Mouse (Mus musculus) MEL (cell line): ENCODE data around the gene Guf1.

Experiments
- CTCF ChIP-seq, 3 experiments: IDR thresholded peaks in 2 of 3; conservative IDR thresholded peaks in 1 of 3; 2 replicates each; pipeline ENCODE4 v1.5.1; 2011 to 2012; ENCODE audit warnings: low read length in 3 of 3, low read depth in 2 of 3, mild to moderate bottlenecking in 2 of 3, improper control_type of control experiment in 1 of 3, inconsistent platforms in 1 of 3, mixed read lengths in 1 of 3, moderate library complexity in 1 of 3; ENCODE audit not compliant: control insufficient read depth in 1 of 3, insufficient read depth in 1 of 3, poor library complexity in 1 of 3, severe bottlenecking in 1 of 3
- ETS1 ChIP-seq: IDR thresholded peaks from 2 replicates; pipeline ENCODE4 v1.6.1; 2012; ENCODE audit warnings: low read depth, mild to moderate bottlenecking, inconsistent platforms, low read length, improper control_type of control experiment, moderate library complexity
- GATA1 ChIP-seq: IDR thresholded peaks from 2 replicates; pipeline ENCODE4 v1.6.1; 2011; ENCODE audit warnings: low read depth, low read length, improper control_type of control experiment
- JUND ChIP-seq: IDR thresholded peaks from 2 replicates; pipeline ENCODE4 v1.6.1; 2011; ENCODE audit warnings: low read depth, mild to moderate bottlenecking, improper control_type of control experiment, low read length
- MAFK ChIP-seq: IDR thresholded peaks from 2 replicates; pipeline ENCODE4 v1.6.1; 2011; ENCODE audit warnings: low read depth, mild to moderate bottlenecking, low read length, improper control_type of control experiment, borderline replicate concordance
- MXI1 ChIP-seq: IDR thresholded peaks from 2 replicates; pipeline ENCODE4 v1.6.1; 2011; ENCODE audit warnings: mild to moderate bottlenecking, low read depth, low read length, improper control_type of control experiment
- NRF1 ChIP-seq: IDR thresholded peaks from 2 replicates; pipeline ENCODE4 v1.6.1; 2014; ENCODE audit warnings: low read depth, mild to moderate bottlenecking, inconsistent platforms, low read length, improper control_type of control experiment, moderate library complexity; ENCODE audit not compliant: poor library complexity, insufficient read depth, severe bottlenecking
- POLR2A ChIP-seq, 2 experiments: IDR thresholded peaks; 2 replicates each; pipeline ENCODE4 v1.6.1; 2011 to 2012; ENCODE audit warnings: low read length in 2 of 2, mild to moderate bottlenecking in 2 of 2, control low read depth in 1 of 2, improper control_type of control experiment in 1 of 2, low read depth in 1 of 2, moderate library complexity in 1 of 2; ENCODE audit not compliant: control insufficient read depth in 1 of 2, insufficient read depth in 1 of 2, poor library complexity in 1 of 2
- POLR2AphosphoS5 ChIP-seq: IDR thresholded peaks from 2 replicates; pipeline ENCODE4 v1.6.1; 2012; ENCODE audit warnings: low read depth, borderline replicate concordance, mild to moderate bottlenecking, inconsistent platforms, low read length, moderate library complexity, mixed read lengths
- SMC3 ChIP-seq: IDR thresholded peaks from 2 replicates; pipeline ENCODE4 v1.6.1; 2011; ENCODE audit warnings: low read depth, low read length, improper control_type of control experiment
- TAL1 ChIP-seq: IDR thresholded peaks from 2 replicates; pipeline ENCODE4 v1.6.1; 2012; ENCODE audit warnings: mild to moderate bottlenecking, inconsistent platforms, low read length, moderate library complexity, mixed read lengths
- USF1 ChIP-seq: IDR thresholded peaks from 2 replicates; pipeline ENCODE4 v1.6.1; 2014; ENCODE audit warnings: low read depth, mild to moderate bottlenecking, inconsistent platforms, low read length, improper control_type of control experiment, moderate library complexity

- TF ChIP-seq JUND (no peak), SMC3 (no peak), POLR2AphosphoS5 (no peak), MXI1 (no peak), CTCF (IDR thresholded peaks at IDR 0.05 in 2 of 3, conservative IDR thresholded peaks at IDR 0.05 in 1 of 3; ENCODE audit: control insufficient read depth in 1 of 3, insufficient read depth in 1 of 3, low read depth in 2 of 3, low read length in 3 of 3, poor library complexity in 1 of 3, severe bottlenecking in 1 of 3) (no peak), MAFK (no peak), ETS1 (no peak), TAL1 (no peak), GATA1 (no peak), POLR2A (IDR thresholded peaks at IDR 0.05; ENCODE audit: control insufficient read depth in 1 of 2, insufficient read depth in 1 of 2, low read depth in 1 of 2, low read length in 2 of 2, poor library complexity in 1 of 2) (no peak), USF1 (no peak), NRF1 (no peak)
These were observed 64.2 kb downstream of the Guf1 start for GRCm38 (mm10) chr5:69620899-69621298.
